Mouse (Mus musculus): ENCODE measurements around the gene Kcnj9. TPM values are rescaled to one million over a fixed set of nuclear protein-coding genes. Genes with fewer than 3 reads are reported as not detected.

Gene Kcnj9
- total and polyA plus RNA-seq, 3 experiments = not detected

DNA sequence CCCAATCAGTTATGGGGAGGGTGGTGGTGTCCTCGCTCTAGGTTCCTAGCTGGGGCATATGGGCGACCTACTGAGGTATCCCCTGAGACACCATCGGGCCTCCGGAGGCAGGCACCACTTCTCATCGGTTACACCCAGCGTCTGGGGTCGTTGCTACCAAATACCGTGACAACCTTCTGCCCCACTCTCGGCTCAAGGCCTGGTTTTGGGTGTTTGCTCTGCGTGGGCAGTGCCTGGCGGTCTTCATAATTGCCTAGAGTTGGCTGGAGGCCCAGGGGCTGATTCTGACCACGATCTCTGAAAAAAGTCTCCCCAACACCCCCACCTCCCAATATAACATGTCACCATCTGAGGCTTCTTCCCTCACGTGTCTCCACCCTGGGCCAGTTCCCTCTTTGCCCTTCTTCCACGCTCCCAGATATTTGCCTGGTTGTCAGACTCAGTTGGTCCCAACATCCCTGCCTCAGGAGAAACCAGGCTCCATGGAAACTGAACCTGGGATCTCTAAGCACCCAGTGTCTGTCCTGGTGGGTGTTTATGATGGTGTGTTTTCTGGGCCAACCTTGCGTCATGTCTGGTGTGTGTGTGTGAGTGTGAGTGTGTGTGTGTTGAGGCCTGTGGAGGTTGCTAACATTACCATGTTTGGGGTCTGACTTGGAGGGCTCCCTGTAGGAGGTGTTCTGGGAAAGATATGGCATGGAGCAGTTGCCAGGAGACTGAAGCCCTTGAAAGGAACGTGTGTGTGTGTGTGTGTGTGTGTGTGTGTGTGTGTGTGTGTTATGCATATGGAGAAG, 16.2 kb downstream of the Kcnj9 start:
- Histone ChIP-seq H3K36me3 (replicated peaks) (peaks cover 42% of the 10 kb centered on the region), H3K4me3 (ENCODE audit: low read depth, low read length) (peak overlapping the region; percentile 95), H3K27me3 (ENCODE audit: insufficient read depth, low read length) (no peaks in the 10 kb centered on the region), H3K4me1 (ENCODE audit: insufficient read depth, low read depth, low read length) (peaks cover 52% of the 10 kb centered on the region), H3K9me3 (replicated peaks) (no peaks in the 10 kb centered on the region)
- no peak for TF ChIP-seq GATA1 (IDR thresholded peaks at IDR 0.05; ENCODE audit: borderline replicate concordance, low read length)
- no peak for TF ChIP-seq GATA2 (IDR thresholded peaks at IDR 0.05; ENCODE audit: borderline replicate concordance, low read depth, low read length)
- TF ChIP-seq POLR2AphosphoS5 (IDR thresholded peaks at IDR 0.05; ENCODE audit: insufficient replicate concordance, low read depth, low read length) = no peak
- TF ChIP-seq CTCF (IDR thresholded peaks at IDR 0.05; ENCODE audit: low read depth, low read length) = no peak
- TF ChIP-seq TAL1 (conservative IDR thresholded peaks at IDR 0.05; ENCODE audit: low read depth, low read length) = no peak
- peak; percentile 59 for DNase-seq (ENCODE audit: low spot score)
- ATAC-seq (ENCODE audit: extremely low read depth, insufficient number of reproducible peaks, low FRiP score, poor library complexity, severe bottlenecking) = no peak

DNA sequence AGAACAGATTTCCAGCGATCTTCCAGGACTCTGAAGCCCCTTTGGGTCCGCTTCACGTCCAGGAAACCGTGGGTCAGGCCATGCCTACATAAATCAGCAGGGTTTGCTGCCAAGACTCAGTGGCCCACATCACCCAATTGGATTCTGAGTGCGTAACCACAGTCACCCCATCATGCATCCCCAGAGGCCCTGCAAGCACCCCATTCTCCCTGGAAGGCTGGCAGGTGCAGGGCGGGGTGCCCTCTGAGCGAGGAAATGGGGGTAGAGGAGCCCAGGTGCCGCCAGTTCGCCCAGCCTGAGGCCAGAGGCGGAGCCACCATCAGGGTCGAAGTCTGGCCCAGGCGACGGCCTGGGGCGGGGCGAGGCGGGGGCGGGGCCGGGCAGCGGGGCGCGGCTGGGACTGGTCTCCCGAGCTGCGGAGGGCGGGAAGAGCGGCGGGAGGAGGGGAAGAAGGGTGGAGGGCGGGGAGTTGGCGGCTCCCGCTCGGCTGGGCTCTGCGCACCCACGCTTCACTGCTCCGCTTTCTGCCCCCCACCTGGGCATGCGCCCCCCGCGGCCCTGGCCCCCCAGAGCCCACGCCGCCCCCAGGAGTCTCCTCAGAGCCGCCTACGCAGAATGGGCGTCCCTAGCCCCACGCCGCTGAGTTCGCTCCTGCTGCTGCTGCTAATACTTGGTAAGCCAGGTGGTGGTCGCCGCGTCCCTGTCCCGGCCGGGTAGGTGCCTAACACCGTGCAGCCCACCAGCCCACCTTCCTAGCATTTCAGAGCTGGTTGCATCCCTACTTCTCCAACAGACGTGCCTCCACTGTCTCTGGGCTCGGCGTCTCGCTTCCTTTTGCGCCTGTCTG, 17.0 kb downstream of the Kcnj9 start:
- H3K36me3 ChIP-seq (replicated peaks) = peaks cover 34% of the 10 kb centered on the region
- DNase-seq (ENCODE audit: low spot score) (peak; percentile 97), ATAC-seq (ENCODE audit: extremely low read depth, insufficient number of reproducible peaks, low FRiP score, poor library complexity, severe bottlenecking) (peak; percentile 42)
- TF ChIP-seq GATA1 (IDR thresholded peaks at IDR 0.05; ENCODE audit: borderline replicate concordance, low read length) = no peak
- no peak for TF ChIP-seq GATA2 (IDR thresholded peaks at IDR 0.05; ENCODE audit: borderline replicate concordance, low read depth, low read length)
- no peak for TF ChIP-seq CTCF (IDR thresholded peaks at IDR 0.05; ENCODE audit: low read depth, low read length)
- no peak for TF ChIP-seq TAL1 (conservative IDR thresholded peaks at IDR 0.05; ENCODE audit: low read depth, low read length)
- TF ChIP-seq POLR2AphosphoS5 (IDR thresholded peaks at IDR 0.05; ENCODE audit: insufficient replicate concordance, low read depth, low read length) = no peak
- no peaks in the 10 kb centered on the region for H3K27me3 ChIP-seq (ENCODE audit: insufficient read depth, low read length)
- no peaks in the 10 kb centered on the region for H3K9me3 ChIP-seq (replicated peaks)
- H3K4me3 ChIP-seq (ENCODE audit: low read depth, low read length) = peak overlapping the region; percentile 95
- H3K4me1 ChIP-seq (ENCODE audit: insufficient read depth, low read depth, low read length) = peaks cover 52% of the 10 kb centered on the region

GRCm38 (mm10) chr1:172311248-172311906, 17.7 kb downstream of the Kcnj9 start:
- ATAC-seq (ENCODE audit: extremely low read depth, insufficient number of reproducible peaks, low FRiP score, poor library complexity, severe bottlenecking) = peak; percentile 43

DNA sequence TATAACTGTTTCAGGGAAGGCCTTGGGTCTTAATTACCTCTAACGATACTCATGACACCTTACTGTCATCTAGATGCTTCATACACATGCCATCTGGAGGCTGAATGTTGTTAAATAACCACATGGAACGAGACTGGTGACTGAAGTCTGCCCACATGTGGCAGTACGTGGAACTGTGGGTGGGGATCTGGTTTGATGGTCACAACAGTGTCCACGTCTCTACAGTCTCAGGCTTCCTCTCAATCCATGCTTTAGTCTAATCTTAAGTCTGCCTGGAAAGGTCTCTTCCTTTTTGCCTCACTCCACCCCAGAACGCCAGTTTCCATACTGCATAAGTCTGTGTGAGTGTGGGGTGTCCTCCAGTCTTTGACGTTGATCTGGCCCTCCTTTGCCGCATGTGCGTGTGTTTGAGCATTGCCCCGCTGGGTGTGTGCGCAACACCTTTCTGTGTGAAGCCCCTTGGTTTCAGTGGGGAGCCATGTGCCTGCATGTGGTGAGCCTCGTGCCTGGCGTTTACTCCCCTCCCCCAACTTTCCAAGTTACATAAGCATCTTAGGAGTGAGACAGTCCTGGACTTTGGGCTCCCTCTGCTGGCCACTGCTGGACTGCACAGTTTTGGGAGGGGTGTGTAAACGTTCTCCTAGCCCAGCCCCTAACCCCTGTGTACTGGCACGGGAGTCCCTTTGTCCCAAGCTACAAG, 19.3 kb downstream of the Kcnj9 start:
- Histone ChIP-seq H3K4me1 (ENCODE audit: insufficient read depth, low read depth, low read length) (peaks cover 61% of the 10 kb centered on the region), H3K4me3 (ENCODE audit: low read depth, low read length) (peak overlapping the region; percentile 64; the same call in 1 of the 2 replicates), H3K27me3 (ENCODE audit: insufficient read depth, low read length) (no peaks in the 10 kb centered on the region; the same call in 1 of the 2 replicates), H3K36me3 (replicated peaks) (peaks cover 11% of the 10 kb centered on the region), H3K9me3 (replicated peaks) (no peaks in the 10 kb centered on the region)
- DNase-seq (ENCODE audit: low spot score) (peak; percentile 80), ATAC-seq (ENCODE audit: extremely low read depth, insufficient number of reproducible peaks, low FRiP score, poor library complexity, severe bottlenecking) (peak; percentile 41)
- TF ChIP-seq CTCF (IDR thresholded peaks at IDR 0.05; ENCODE audit: low read depth, low read length) (peak; percentile 79), GATA2 (IDR thresholded peaks at IDR 0.05; ENCODE audit: borderline replicate concordance, low read depth, low read length) (no peak)

More at GRCm38 (mm10) chr1:172311248-172311906, 17.7 kb downstream of the Kcnj9 start:
- H3K27me3 ChIP-seq (ENCODE audit: insufficient read depth, low read length) = no peaks in the 10 kb centered on the region; the same call in 1 of the 2 replicates
- peak; percentile 52 for DNase-seq (ENCODE audit: low spot score)
- peaks cover 26% of the 10 kb centered on the region for H3K36me3 ChIP-seq (replicated peaks)
- H3K4me1 ChIP-seq (ENCODE audit: insufficient read depth, low read depth, low read length) = peaks cover 52% of the 10 kb centered on the region
- TF ChIP-seq POLR2AphosphoS5 (IDR thresholded peaks at IDR 0.05; ENCODE audit: insufficient replicate concordance, low read depth, low read length) = no peak
- no peak for TF ChIP-seq TAL1 (conservative IDR thresholded peaks at IDR 0.05; ENCODE audit: low read depth, low read length)
- TF ChIP-seq GATA2 (IDR thresholded peaks at IDR 0.05; ENCODE audit: borderline replicate concordance, low read depth, low read length) = no peak
- no peak for TF ChIP-seq CTCF (IDR thresholded peaks at IDR 0.05; ENCODE audit: low read depth, low read length)
- TF ChIP-seq GATA1 (IDR thresholded peaks at IDR 0.05; ENCODE audit: borderline replicate concordance, low read length) = no peak
- no peaks in the 10 kb centered on the region for H3K9me3 ChIP-seq (replicated peaks)
- peak overlapping the region; percentile 95 for H3K4me3 ChIP-seq (ENCODE audit: low read depth, low read length)

GRCm38 (mm10) chr1:172308409-172308808, 20.7 kb downstream of the Kcnj9 start:
- ATAC-seq (ENCODE audit: extremely low read depth, insufficient number of reproducible peaks, low FRiP score, poor library complexity, severe bottlenecking) (no peak), DNase-seq (ENCODE audit: low spot score) (no peak)
- no peak for TF ChIP-seq TAL1 (conservative IDR thresholded peaks at IDR 0.05; ENCODE audit: low read depth, low read length)
- TF ChIP-seq CTCF (IDR thresholded peaks at IDR 0.05; ENCODE audit: low read depth, low read length) = no peak
- TF ChIP-seq GATA2 (IDR thresholded peaks at IDR 0.05; ENCODE audit: borderline replicate concordance, low read depth, low read length) = no peak
- no peak for TF ChIP-seq GATA1 (IDR thresholded peaks at IDR 0.05; ENCODE audit: borderline replicate concordance, low read length)
- no peak for TF ChIP-seq POLR2AphosphoS5 (IDR thresholded peaks at IDR 0.05; ENCODE audit: insufficient replicate concordance, low read depth, low read length)
- no peak overlapping the region for H3K4me3 ChIP-seq (ENCODE audit: low read depth, low read length)
- no peaks in the 10 kb centered on the region for H3K9me3 ChIP-seq (replicated peaks)
- H3K4me1 ChIP-seq (ENCODE audit: insufficient read depth, low read depth, low read length) = peaks cover 64% of the 10 kb centered on the region
- no peaks in the 10 kb centered on the region for H3K36me3 ChIP-seq (replicated peaks)
- peaks cover 1% of the 10 kb centered on the region; the same call in 1 of the 2 replicates for H3K27me3 ChIP-seq (ENCODE audit: insufficient read depth, low read length)

All from G1E (cell line).